Mouse (Mus musculus) E14TG2a.4 (cell line): Measurements from ENCODE around the gene Ube2d3.

Experiments used
- CTCF ChIP-seq: conservative IDR thresholded peaks from 2 replicates; pipeline ENCODE4 v1.5.1; 2014; ENCODE audit warnings: low read length
- NANOG ChIP-seq: IDR thresholded peaks from 2 replicates; pipeline ENCODE4 v1.6.1; 2014; ENCODE audit warnings: borderline replicate concordance, low read length, mixed read lengths
- POU5F1 ChIP-seq: IDR thresholded peaks from 2 replicates; pipeline ENCODE4 v1.6.1; 2014; ENCODE audit warnings: low read length, borderline replicate concordance

GRCm38 (mm10) chr3:135513270-135513669 is 75.3 kb downstream of the Ube2d3 start:
- TF ChIP-seq CTCF, result no peak
- TF ChIP-seq POU5F1, result no peak
- TF ChIP-seq NANOG, result no peak
